Mouse (Mus musculus): ENCODE results near the gene Myocos.

Gene Myocos

GRCm38 (mm10) chr1:162597379-162598102 lies 60.5 kb downstream of the Myocos start:
- no peak for TF ChIP-seq CTCF (conservative IDR thresholded peaks at IDR 0.05; ENCODE audit: low read length)
- no peak for TF ChIP-seq NANOG (IDR thresholded peaks at IDR 0.05; ENCODE audit: borderline replicate concordance, low read length)
- no peak for TF ChIP-seq POU5F1 (IDR thresholded peaks at IDR 0.05; ENCODE audit: borderline replicate concordance, low read length)
- no peaks in the 10 kb centered on the region for H3K27me3 ChIP-seq (ENCODE audit: insufficient read depth, low read length)
- no peaks in the 10 kb centered on the region for H3K9me3 ChIP-seq (ENCODE audit: low read length)
- H3K36me3 ChIP-seq (ENCODE audit: insufficient read depth, low read length), result peaks cover 11% of the 10 kb centered on the region; the same call in 1 of the 2 replicates
- peaks cover 4% of the 10 kb centered on the region; the same call in 1 of the 2 replicates for H3K4me1 ChIP-seq (replicated peaks; ENCODE audit: low read depth, low read length)
- H3K4me3 ChIP-seq (replicated peaks; ENCODE audit: low read length), result no peak overlapping the region

Measured in E14TG2a.4 (cell line).